ENCODE assay signal across 19 mouse cellular contexts in the genomic region with DNA sequence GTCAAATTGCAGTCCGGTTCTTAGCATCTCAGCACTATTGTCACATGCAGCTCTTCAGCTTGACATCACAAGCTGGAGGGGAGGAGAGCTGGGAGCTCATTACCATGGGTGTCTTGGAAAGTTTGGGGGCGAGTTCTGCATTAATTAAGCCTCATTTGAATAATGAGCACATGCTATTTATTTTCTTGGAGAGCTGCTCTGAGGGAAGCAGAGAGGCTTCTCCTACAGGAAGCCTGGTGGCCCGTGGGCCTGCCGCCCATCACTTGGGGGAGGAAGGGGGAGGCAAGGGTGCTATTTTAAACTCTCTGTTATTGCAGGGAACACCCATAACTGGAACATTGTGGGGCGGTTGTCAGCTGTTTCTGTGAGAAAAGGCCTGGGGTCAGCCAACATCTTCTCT.
A peak's percentile ranks its signal among the peaks of the same experiment; 100 is the strongest.
DNase-seq lines count a peak whose midpoint lies in the region; TF ChIP-seq lines count a peak whose summit lies in the region.
"Had no signal": no experiment of that assay in that cellular context is flagged by ENCODE, and none has a peak within 500 bp of the region (broad histone marks: within the 10 kb centered on the region; RNA-seq: fewer than 3 reads in every experiment).

No protein-coding gene starts in this region.

- intact Hi-C loops in heart, adult 2 months (cut with DNase I) = no loop called here

- no peaks in the 10 kb centered on the region for H3K79me2 ChIP-seq in heart, adult 2 months (replicated peaks; ENCODE audit: control insufficient read depth, insufficient read depth, low read length)

- TF ChIP-seq CTCF in heart, adult 2 months (IDR thresholded peaks at IDR 0.05) = no peak

- TF ChIP-seq POLR2A in heart, adult 2 months (IDR thresholded peaks at IDR 0.05; ENCODE audit: insufficient read depth, low read depth, low read length) = no peak

- DNase-seq in retina, postnatal 1 day = peak; percentile 88
- no peak for DNase-seq in retina, embryonic 14.5 days (ENCODE audit: low spot score)
- DNase-seq in layer of hippocampus, adult 18-20 months (ENCODE audit: low spot score in 2 of 2) = peak; percentile 82 to 90
- peak; percentile 85 to 88 for DNase-seq in left cerebral cortex, adult 9 months (ENCODE audit: low spot score in 2 of 2)
- DNase-seq in kidney, postnatal 14 days = no peak
- DNase-seq in ovary, postnatal 14 days (ENCODE audit: low spot score) = no peak
- no peak for DNase-seq in heart, adult 2 months
- no peak for DNase-seq in gastrocnemius, adult 8-10 months (ENCODE audit: low spot score in 2 of 2)
- DNase-seq: adrenal gland, postnatal 10 days; cerebellum, postnatal 14 days; gastrocnemius, postnatal 25 days; lung, postnatal 36 days; midbrain, embryonic 14.5 days had no signal

- no peak for TF ChIP-seq EP300 in heart, adult 2 months (IDR thresholded peaks at IDR 0.05; ENCODE audit: insufficient read depth, low read depth, low read length)

- no peak overlapping the region for H3K4me3 ChIP-seq in heart, adult 2 months
- H3K4me3 ChIP-seq: heart, embryonic 15.5 days; hindbrain, embryonic 13.5 days; limb, embryonic 10.5 days; liver, embryonic 15.5 days; neural tube, embryonic 12.5 days had no signal

- no peak overlapping the region for H3K27ac ChIP-seq in heart, adult 2 months
- H3K27ac ChIP-seq: heart, embryonic 15.5 days; hindbrain, embryonic 13.5 days; limb, embryonic 10.5 days; liver, embryonic 15.5 days; neural tube, embryonic 12.5 days; stomach, postnatal 0 days had no signal

- no peaks in the 10 kb centered on the region for H3K4me1 ChIP-seq in heart, adult 2 months (ENCODE audit: control insufficient read depth, insufficient read depth, low read length)
- H3K4me1 ChIP-seq: heart, embryonic 15.5 days; hindbrain, embryonic 13.5 days; limb, embryonic 10.5 days; liver, embryonic 15.5 days; neural tube, embryonic 12.5 days had no signal

- H3K27me3 ChIP-seq in heart, adult 2 months (ENCODE audit: control insufficient read depth, insufficient read depth, low read length) = no peaks in the 10 kb centered on the region
- H3K27me3 ChIP-seq: heart, embryonic 15.5 days; hindbrain, embryonic 13.5 days; liver, embryonic 15.5 days; neural tube, embryonic 12.5 days had no signal

- H3K9ac ChIP-seq in heart, adult 2 months (ENCODE audit: low read depth, low read length) = no peak overlapping the region
- H3K9ac ChIP-seq: heart, embryonic 15.5 days; hindbrain, embryonic 13.5 days; liver, embryonic 15.5 days; neural tube, embryonic 12.5 days had no signal

- 51% methylated on average over 5 of the region's 5 CpGs for WGBS in heart, adult 2 months

- no peaks in the 10 kb centered on the region for H3K36me3 ChIP-seq in heart, adult 2 months (ENCODE audit: control insufficient read depth, insufficient read depth, low read length)
- H3K36me3 ChIP-seq: heart, embryonic 15.5 days; hindbrain, embryonic 13.5 days; limb, embryonic 10.5 days; liver, embryonic 15.5 days; neural tube, embryonic 12.5 days had no signal

Comparison
In these comparisons a context has a peak if more than half of its experiments do, and no peak if none do; other contexts are left out.
1. DNase-seq: peak in retina, postnatal 1 day (single experiment), layer of hippocampus, adult 18-20 months (2 of 2) and left cerebral cortex, adult 9 months (2 of 2); none in retina, embryonic 14.5 days (single experiment), kidney, postnatal 14 days (single experiment), ovary, postnatal 14 days (single experiment), heart, adult 2 months (0 of 2) and gastrocnemius, adult 8-10 months (0 of 2).